Mouse (Mus musculus): ENCODE measurements around the gene Nt5e. TPM values are rescaled to one million over a fixed set of nuclear protein-coding genes. Genes with fewer than 3 reads are reported as not detected.

The Nt5e gene
- polyA plus RNA-seq, 1 experiment from 2014 or later = 4.0 TPM

GRCm38 (mm10) chr9:88404088-88404487 is 77.1 kb downstream of the Nt5e start:
- 69% methylated on average over 10 of the region's 10 CpGs for WGBS
- no peak overlapping the region for H3K9ac ChIP-seq (ENCODE audit: low read depth, low read length)
- no peak for ATAC-seq
- H3K27ac ChIP-seq (ENCODE audit: low read length) = no peak overlapping the region
- no peaks in the 10 kb centered on the region for H3K9me3 ChIP-seq (ENCODE audit: control insufficient read depth, low read length)
- no peaks in the 10 kb centered on the region for H3K27me3 ChIP-seq (replicated peaks; ENCODE audit: control insufficient read depth, insufficient read depth, low read length)
- no peak overlapping the region for H3K4me2 ChIP-seq (ENCODE audit: low read depth, low read length)
- peaks cover 2% of the 10 kb centered on the region; the same call in 1 of the 2 replicates for H3K36me3 ChIP-seq (ENCODE audit: control insufficient read depth, insufficient read depth, low read length)
- H3K4me1 ChIP-seq (ENCODE audit: control insufficient read depth, insufficient read depth, low read length) = no peaks in the 10 kb centered on the region
- no peak overlapping the region for H3K4me3 ChIP-seq (ENCODE audit: low read length)

- no peak overlapping the region for H3K4me3 ChIP-seq (ENCODE audit: low read length)
- no peak overlapping the region for H3K4me2 ChIP-seq (ENCODE audit: low read depth, low read length)
- no peaks in the 10 kb centered on the region for H3K27me3 ChIP-seq (replicated peaks; ENCODE audit: control insufficient read depth, insufficient read depth, low read length)
- no peak overlapping the region for H3K9ac ChIP-seq (ENCODE audit: low read depth, low read length)
- H3K4me1 ChIP-seq (ENCODE audit: control insufficient read depth, insufficient read depth, low read length) = no peaks in the 10 kb centered on the region
- 88% methylated on average over 6 of the region's 6 CpGs for WGBS
- peaks cover 2% of the 10 kb centered on the region; the same call in 1 of the 2 replicates for H3K36me3 ChIP-seq (ENCODE audit: control insufficient read depth, insufficient read depth, low read length)
- no peak overlapping the region for H3K27ac ChIP-seq (ENCODE audit: low read length)
- no peak for ATAC-seq
- H3K9me3 ChIP-seq (ENCODE audit: control insufficient read depth, low read length) = no peaks in the 10 kb centered on the region
Observed at GRCm38 (mm10) chr9:88404515-88404914, 77.5 kb downstream of the Nt5e start.

- H3K36me3 ChIP-seq (ENCODE audit: control insufficient read depth, insufficient read depth, low read length) = peaks cover 2% of the 10 kb centered on the region; the same call in 1 of the 2 replicates
- no peak for ATAC-seq
- no peak overlapping the region for H3K4me2 ChIP-seq (ENCODE audit: low read depth, low read length)
- no peak overlapping the region for H3K9ac ChIP-seq (ENCODE audit: low read depth, low read length)
- H3K27me3 ChIP-seq (replicated peaks; ENCODE audit: control insufficient read depth, insufficient read depth, low read length) = no peaks in the 10 kb centered on the region
- no peaks in the 10 kb centered on the region for H3K4me1 ChIP-seq (ENCODE audit: control insufficient read depth, insufficient read depth, low read length)
- WGBS = 91% methylated on average over 2 of the region's 2 CpGs
- no peak overlapping the region for H3K4me3 ChIP-seq (ENCODE audit: low read length)
- no peaks in the 10 kb centered on the region for H3K9me3 ChIP-seq (ENCODE audit: control insufficient read depth, low read length)
- H3K27ac ChIP-seq (ENCODE audit: low read length) = no peak overlapping the region
Observed at GRCm38 (mm10) chr9:88409978-88410377, 83.0 kb downstream of the Nt5e start.

DNA sequence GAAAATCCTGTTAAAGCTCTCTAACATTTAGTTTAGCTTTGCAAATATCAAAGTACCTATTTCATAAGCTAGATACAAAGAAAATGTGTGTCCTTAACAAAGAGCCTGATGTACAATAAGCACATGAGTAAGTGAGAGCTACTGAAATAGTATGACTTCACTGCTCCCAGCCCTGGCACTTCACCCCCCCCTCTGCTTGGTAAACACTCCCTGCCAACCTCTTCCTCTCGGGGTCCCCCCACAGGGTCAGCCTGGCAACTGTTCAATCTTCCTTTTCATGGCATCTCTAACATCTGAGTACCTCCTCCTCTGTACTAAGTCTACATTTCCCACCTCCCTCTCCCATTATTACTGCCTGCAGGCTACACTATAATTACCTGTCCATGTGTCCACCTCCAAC is 89.8 kb downstream of the Nt5e start:
- Histone ChIP-seq H3K27ac (ENCODE audit: low read length) (no peak overlapping the region), H3K9me3 (ENCODE audit: control insufficient read depth, low read length) (no peaks in the 10 kb centered on the region), H3K4me1 (ENCODE audit: control insufficient read depth, insufficient read depth, low read length) (no peaks in the 10 kb centered on the region), H3K4me2 (ENCODE audit: low read depth, low read length) (no peak overlapping the region), H3K9ac (ENCODE audit: low read depth, low read length) (no peak overlapping the region), H3K4me3 (ENCODE audit: low read length) (no peak overlapping the region), H3K36me3 (ENCODE audit: control insufficient read depth, insufficient read depth, low read length) (no peaks in the 10 kb centered on the region), H3K27me3 (replicated peaks; ENCODE audit: control insufficient read depth, insufficient read depth, low read length) (no peaks in the 10 kb centered on the region)
- ATAC-seq = no peak
- WGBS = 58% methylated on average over 1 of the region's 1 CpGs

Other genes starting within 250 kb of the Nt5e start
- gene Snx14, start 111.8 kb downstream of the Nt5e start, polyA plus RNA-seq (2015; fragmentation: Nextera tagmentation; extraction: Ambion mirVana) = 35.4 and 37.4 TPM in 2 replicates
- gene Gm20537, start 129.4 kb downstream of the Nt5e start, polyA plus RNA-seq (2015; fragmentation: Nextera tagmentation; extraction: Ambion mirVana) = 0.43 TPM in 1 of 2 replicates, not detected in the other
- gene Syncrip, start 155.4 kb downstream of the Nt5e start, polyA plus RNA-seq (2015; fragmentation: Nextera tagmentation; extraction: Ambion mirVana) = 60.2 and 72.3 TPM in 2 replicates
- 7.4 and 7.5 TPM in 2 replicates for gene Zfp949, start 220.8 kb downstream of the Nt5e start, polyA plus RNA-seq (2015; fragmentation: Nextera tagmentation; extraction: Ambion mirVana)